Mouse (Mus musculus) cerebellum, adult 2 months (tissue): ENCODE results near the gene Rtf2.

Source experiments
- CTCF ChIP-seq: fragments of 200-500 bp; IDR thresholded peaks from 2 replicates; pipeline ENCODE4 v1.5.1; 2011; ENCODE audit warnings: low read depth, mild to moderate bottlenecking, control low read depth, low read length, moderate library complexity, borderline replicate concordance; ENCODE audit not compliant: insufficient read depth
- POLR2A ChIP-seq: fragments of 200-500 bp; IDR thresholded peaks from 2 replicates; pipeline ENCODE4 v1.6.1; 2011; ENCODE audit warnings: low read length, control low read depth, borderline replicate concordance; ENCODE audit not compliant: insufficient read depth

GRCm38 (mm10) chr2:172481654-172482385 is 41.5 kb downstream of the Rtf2 start:
- TF ChIP-seq CTCF = no peak
- no peak for TF ChIP-seq POLR2A
